Mouse (Mus musculus): ENCODE measurements at regions not wholly inside any gene's neighbourhood (a gene's known extent, or its start where the extent isn't known, plus 50 kb on each side); places are given as distances from the start of the nearest gene placed in this dataset.

GRCm38 (mm10) chr1:120762921-120763595 lies 160.8 kb downstream of the En1 start:
- Histone ChIP-seq H3K36me3 (no peaks in the 10 kb centered on the region), H3K9ac (no peak overlapping the region), H3K27ac (no peak overlapping the region), H3K4me1 (0 out of 2 replicates have a peak, but pooled peaks cover 4% of the 10 kb centered on the region), H3K27me3 (no peaks in the 10 kb centered on the region), H3K9me3 (replicated peaks) (no peaks in the 10 kb centered on the region), H3K4me3 (no peak overlapping the region), H3K4me2 (replicated peaks) (no peak overlapping the region)
- ATAC-seq (ENCODE audit: low FRiP score), result no peak
- 59% methylated on average over 4 of the region's 4 CpGs for WGBS

- no peak for ATAC-seq (ENCODE audit: low FRiP score)
- no peak overlapping the region for H3K9ac ChIP-seq
- 67% methylated on average over 2 of the region's 2 CpGs for WGBS
- no peak overlapping the region for H3K4me3 ChIP-seq
- no peaks in the 10 kb centered on the region for H3K9me3 ChIP-seq (replicated peaks)
- H3K36me3 ChIP-seq, result no peaks in the 10 kb centered on the region
- H3K27me3 ChIP-seq, result no peaks in the 10 kb centered on the region
- H3K4me1 ChIP-seq, result no peaks in the 10 kb centered on the region
- H3K4me2 ChIP-seq (replicated peaks), result no peak overlapping the region
- H3K27ac ChIP-seq, result no peak overlapping the region
Observed at GRCm38 (mm10) chr1:120767054-120767453, 164.8 kb downstream of the En1 start.

DNA sequence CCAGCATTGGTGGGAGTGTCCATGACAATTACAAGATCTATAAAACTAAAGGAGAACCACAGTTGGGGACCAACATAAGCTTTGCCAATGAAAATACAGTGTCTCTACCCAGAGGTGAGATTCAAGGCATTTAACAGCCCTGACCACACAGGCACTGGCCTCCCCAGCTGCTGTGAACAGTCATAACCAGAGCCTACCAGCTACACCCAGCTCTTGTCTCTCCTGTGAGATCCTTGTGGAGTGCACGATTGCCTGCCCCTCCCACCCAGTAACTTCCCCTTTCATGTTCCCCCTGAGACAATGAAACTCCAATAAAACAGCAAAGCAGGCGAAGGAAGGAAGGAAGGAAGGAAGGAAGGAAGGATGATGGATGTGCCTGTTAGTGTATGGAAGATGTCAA lies 169.1 kb downstream of the En1 start:
- no peak for ATAC-seq (ENCODE audit: low FRiP score)
- WGBS, result 56% methylated on average over 2 of the region's 2 CpGs
- H3K9ac ChIP-seq, result no peak overlapping the region

DNA sequence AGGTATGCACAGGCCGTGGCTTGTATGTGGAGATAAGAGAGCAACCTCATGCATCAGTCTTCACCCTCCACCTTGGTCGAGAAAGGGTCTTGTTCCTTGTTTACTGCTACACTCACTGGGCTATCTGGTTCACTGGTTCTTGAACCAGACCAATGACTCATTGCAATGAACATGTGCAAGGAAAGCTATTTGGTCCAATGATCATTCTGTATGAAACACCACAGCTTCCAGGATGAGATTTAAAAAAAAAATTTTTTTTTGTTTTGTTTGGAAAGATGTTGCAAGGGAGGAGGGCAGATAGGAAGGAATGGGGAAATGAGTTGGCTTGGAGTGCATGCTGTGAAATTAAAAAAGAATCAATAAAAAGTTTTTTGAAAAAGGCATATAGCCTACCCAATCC lies 174.7 kb downstream of the En1 start:
- WGBS, result 77% methylated on average over 2 of the region's 2 CpGs
- Histone ChIP-seq H3K27me3 (no peaks in the 10 kb centered on the region), H3K4me3 (no peak overlapping the region)

More for the DNA sequence above, 169.1 kb downstream of the En1 start:
- Histone ChIP-seq H3K4me3 (no peak overlapping the region), H3K36me3 (no peaks in the 10 kb centered on the region), H3K4me2 (replicated peaks) (no peak overlapping the region), H3K4me1 (no peaks in the 10 kb centered on the region), H3K27ac (no peak overlapping the region), H3K9me3 (replicated peaks) (no peaks in the 10 kb centered on the region), H3K27me3 (no peaks in the 10 kb centered on the region)

DNA sequence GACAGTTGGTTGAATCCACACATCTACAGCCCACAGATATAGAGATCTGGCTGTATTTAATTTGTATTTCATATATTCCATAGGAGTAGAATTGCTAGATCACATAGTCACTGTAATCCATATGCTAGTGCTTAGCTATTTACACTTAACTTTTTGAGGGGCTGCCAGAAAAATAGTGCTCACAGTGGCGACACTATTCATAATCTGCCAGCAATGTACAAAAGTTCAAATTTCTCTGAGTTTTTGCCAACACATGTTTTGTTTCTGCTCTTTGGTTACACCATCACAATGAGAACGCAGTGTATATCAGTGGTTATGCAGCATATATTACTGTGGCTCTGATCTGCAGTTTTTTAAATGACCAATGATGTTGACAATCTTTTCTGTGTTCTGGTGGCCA lies 175.2 kb downstream of the En1 start:
- H3K27me3 ChIP-seq, result no peaks in the 10 kb centered on the region
- no peak for ATAC-seq (ENCODE audit: low FRiP score)
- WGBS, result 91% methylated on average over 2 of the region's 2 CpGs
- H3K9me3 ChIP-seq (replicated peaks), result no peaks in the 10 kb centered on the region
- H3K36me3 ChIP-seq, result no peaks in the 10 kb centered on the region
- H3K4me3 ChIP-seq, result no peak overlapping the region
- no peak overlapping the region for H3K9ac ChIP-seq
- H3K4me1 ChIP-seq, result no peaks in the 10 kb centered on the region
- H3K27ac ChIP-seq, result no peak overlapping the region
- H3K4me2 ChIP-seq (replicated peaks), result no peak overlapping the region

More for the DNA sequence above, 174.7 kb downstream of the En1 start:
- no peaks in the 10 kb centered on the region for H3K4me1 ChIP-seq
- no peak overlapping the region for H3K27ac ChIP-seq
- H3K4me2 ChIP-seq (replicated peaks), result no peak overlapping the region
- no peak for ATAC-seq (ENCODE audit: low FRiP score)
- H3K9me3 ChIP-seq (replicated peaks), result no peaks in the 10 kb centered on the region
- H3K9ac ChIP-seq, result no peak overlapping the region
- H3K36me3 ChIP-seq, result no peaks in the 10 kb centered on the region

DNA sequence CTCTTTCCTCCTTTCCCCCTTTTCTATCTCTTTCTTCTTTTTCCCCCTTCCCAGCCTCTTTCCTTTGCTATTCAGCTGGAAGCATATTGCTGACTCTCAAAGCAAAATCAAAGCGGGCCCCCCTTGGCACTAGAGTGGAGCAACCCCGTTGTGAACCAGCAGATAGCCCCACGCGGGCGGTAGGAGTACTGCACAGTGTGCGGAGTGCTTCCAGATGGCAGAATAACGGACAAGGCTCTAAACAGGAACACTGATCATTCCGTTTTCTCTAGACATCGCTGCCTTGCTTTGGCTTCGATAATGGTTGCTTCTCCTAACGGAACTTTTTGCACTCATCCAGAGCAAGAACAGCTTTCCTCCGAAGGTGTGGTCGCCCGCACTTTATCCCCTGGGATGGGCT lies 193.0 kb downstream of the En1 start:
- ATAC-seq (ENCODE audit: low FRiP score), result no peak
- Histone ChIP-seq H3K27ac (no peak overlapping the region), H3K4me2 (replicated peaks) (no peak overlapping the region), H3K36me3 (no peaks in the 10 kb centered on the region), H3K4me3 (no peak overlapping the region), H3K4me1 (no peaks in the 10 kb centered on the region), H3K27me3 (no peaks in the 10 kb centered on the region), H3K9me3 (replicated peaks) (no peaks in the 10 kb centered on the region), H3K9ac (no peak overlapping the region)
- WGBS, result 62% methylated on average over 14 of the region's 14 CpGs

DNA sequence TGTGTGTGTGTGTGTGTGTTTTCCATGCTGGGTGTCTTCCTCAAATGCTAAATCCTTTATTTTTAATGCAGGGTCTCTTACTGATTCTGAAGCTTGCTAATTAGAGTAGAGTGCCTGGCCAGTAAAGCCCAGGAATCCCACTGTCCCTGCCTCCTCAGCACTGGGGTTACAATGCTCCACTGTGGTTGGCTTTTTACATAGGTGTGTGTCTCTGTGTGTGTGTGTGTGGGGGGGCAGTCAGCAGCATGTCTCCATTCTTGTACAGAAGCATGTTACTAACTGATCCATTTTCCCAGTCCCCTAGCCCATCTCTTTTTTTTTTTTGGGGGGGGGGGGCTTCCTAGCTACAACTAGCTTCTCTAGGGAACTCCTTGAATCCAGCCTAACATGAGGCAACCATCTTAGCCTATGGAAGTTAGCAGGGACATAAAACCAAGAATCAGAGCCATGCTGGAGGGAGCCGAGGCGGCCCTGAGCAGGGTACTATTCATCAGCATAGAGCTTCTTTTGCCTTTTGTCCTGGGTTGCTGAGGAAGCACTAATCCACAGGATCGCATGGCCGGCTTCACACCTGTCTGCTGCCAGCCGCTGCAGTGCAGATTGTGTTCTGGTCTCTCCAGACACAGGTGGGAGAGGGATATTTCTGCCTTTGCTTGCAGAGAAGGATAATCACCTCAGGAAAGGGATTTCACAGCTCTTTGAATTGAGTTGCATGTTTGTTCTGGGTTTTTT lies 199.2 kb downstream of the En1 start:
- Histone ChIP-seq H3K4me3 (no peak overlapping the region), H3K4me2 (replicated peaks) (no peak overlapping the region), H3K27ac (no peak overlapping the region), H3K4me1 (no peaks in the 10 kb centered on the region), H3K9ac (no peak overlapping the region), H3K36me3 (no peaks in the 10 kb centered on the region), H3K27me3 (no peaks in the 10 kb centered on the region), H3K9me3 (replicated peaks) (no peaks in the 10 kb centered on the region)
- ATAC-seq (ENCODE audit: low FRiP score), result no peak
- 34% methylated on average over 5 of the region's 5 CpGs for WGBS

- no peak for ATAC-seq (ENCODE audit: low FRiP score)
- H3K9me3 ChIP-seq (replicated peaks), result no peaks in the 10 kb centered on the region
- no peaks in the 10 kb centered on the region for H3K4me1 ChIP-seq
- no peak overlapping the region for H3K27ac ChIP-seq
- 68% methylated on average over 8 of the region's 8 CpGs for WGBS
- H3K4me3 ChIP-seq, result no peak overlapping the region
- no peak overlapping the region for H3K9ac ChIP-seq
- H3K27me3 ChIP-seq, result no peaks in the 10 kb centered on the region
- no peak overlapping the region for H3K4me2 ChIP-seq (replicated peaks)
- H3K36me3 ChIP-seq, result no peaks in the 10 kb centered on the region
Observed at GRCm38 (mm10) chr1:120801980-120802364, 199.8 kb downstream of the En1 start.

- ATAC-seq (ENCODE audit: low FRiP score), result no peak
- Histone ChIP-seq H3K4me2 (replicated peaks) (no peak overlapping the region), H3K4me3 (no peak overlapping the region), H3K4me1 (no peaks in the 10 kb centered on the region), H3K27ac (no peak overlapping the region), H3K9me3 (replicated peaks) (no peaks in the 10 kb centered on the region), H3K27me3 (no peaks in the 10 kb centered on the region), H3K9ac (no peak overlapping the region), H3K36me3 (no peaks in the 10 kb centered on the region)
- WGBS, result 82% methylated on average over 4 of the region's 4 CpGs
Observed at GRCm38 (mm10) chr1:120814441-120814840, 212.2 kb downstream of the En1 start.

GRCm38 (mm10) chr1:120816237-120816820 lies 214.1 kb downstream of the En1 start:
- Histone ChIP-seq H3K27me3 (no peaks in the 10 kb centered on the region), H3K27ac (no peak overlapping the region), H3K4me2 (replicated peaks) (no peak overlapping the region), H3K4me1 (no peaks in the 10 kb centered on the region), H3K4me3 (no peak overlapping the region), H3K36me3 (no peaks in the 10 kb centered on the region), H3K9ac (no peak overlapping the region), H3K9me3 (replicated peaks) (no peaks in the 10 kb centered on the region)
- 55% methylated on average over 5 of the region's 5 CpGs for WGBS
- ATAC-seq (ENCODE audit: low FRiP score), result no peak

- Histone ChIP-seq H3K27ac (no peak overlapping the region), H3K4me3 (no peak overlapping the region), H3K36me3 (no peaks in the 10 kb centered on the region), H3K9me3 (replicated peaks) (no peaks in the 10 kb centered on the region), H3K4me1 (no peaks in the 10 kb centered on the region), H3K9ac (no peak overlapping the region), H3K27me3 (no peaks in the 10 kb centered on the region), H3K4me2 (replicated peaks) (no peak overlapping the region)
- 22% methylated on average over 1 of the region's 1 CpGs for WGBS
- no peak for ATAC-seq (ENCODE audit: low FRiP score)
Observed at GRCm38 (mm10) chr1:120817563-120817962, 215.3 kb downstream of the En1 start.

GRCm38 (mm10) chr1:120831975-120832374 lies 229.8 kb downstream of the En1 start:
- H3K27ac ChIP-seq, result no peak overlapping the region
- no peak for ATAC-seq (ENCODE audit: low FRiP score)
- H3K9ac ChIP-seq, result no peak overlapping the region
- H3K9me3 ChIP-seq (replicated peaks), result no peaks in the 10 kb centered on the region
- H3K36me3 ChIP-seq, result no peaks in the 10 kb centered on the region
- H3K4me3 ChIP-seq, result no peak overlapping the region
- no peak overlapping the region for H3K4me2 ChIP-seq (replicated peaks)
- WGBS, result 78% methylated on average over 1 of the region's 1 CpGs
- H3K27me3 ChIP-seq, result no peaks in the 10 kb centered on the region
- H3K4me1 ChIP-seq, result no peaks in the 10 kb centered on the region

DNA sequence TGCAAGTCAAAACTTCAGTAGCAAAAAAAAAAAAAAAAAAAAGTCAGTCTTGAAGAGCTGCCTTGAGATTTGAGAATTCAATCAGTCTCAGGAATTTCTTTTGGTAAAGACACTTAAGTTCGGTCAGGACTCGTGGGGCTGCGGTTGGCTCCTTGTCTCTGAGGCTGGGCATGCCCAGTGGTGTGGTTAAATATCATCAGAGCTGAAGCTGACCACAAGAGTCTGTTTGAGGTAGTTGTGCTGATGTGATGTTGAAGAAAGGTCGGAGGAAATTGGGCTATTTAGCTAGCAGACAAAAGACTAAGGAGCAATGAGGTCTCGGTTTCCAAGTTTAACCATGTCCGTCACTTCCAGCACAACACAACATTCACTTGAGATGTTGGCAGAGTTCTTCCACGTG lies 240.4 kb downstream of the En1 start:
- Histone ChIP-seq H3K27ac (no peak overlapping the region), H3K27me3 (no peaks in the 10 kb centered on the region), H3K4me1 (no peaks in the 10 kb centered on the region), H3K4me2 (replicated peaks) (no peak overlapping the region), H3K9ac (no peak overlapping the region), H3K9me3 (replicated peaks) (no peaks in the 10 kb centered on the region), H3K36me3 (no peaks in the 10 kb centered on the region), H3K4me3 (no peak overlapping the region)
- no peak for ATAC-seq (ENCODE audit: low FRiP score)
- 75% methylated on average over 7 of the region's 7 CpGs for WGBS

All from hindbrain, embryonic 12.5 days (tissue).